Mouse (Mus musculus): Measurements from ENCODE around the gene Ripor2. TPM values are rescaled to one million over a fixed set of nuclear protein-coding genes. Genes with fewer than 3 reads are reported as not detected.

The Ripor2 gene
- total and polyA plus RNA-seq, 3 experiments = 8.6 to 10.9 (median 9.3) TPM

DNA sequence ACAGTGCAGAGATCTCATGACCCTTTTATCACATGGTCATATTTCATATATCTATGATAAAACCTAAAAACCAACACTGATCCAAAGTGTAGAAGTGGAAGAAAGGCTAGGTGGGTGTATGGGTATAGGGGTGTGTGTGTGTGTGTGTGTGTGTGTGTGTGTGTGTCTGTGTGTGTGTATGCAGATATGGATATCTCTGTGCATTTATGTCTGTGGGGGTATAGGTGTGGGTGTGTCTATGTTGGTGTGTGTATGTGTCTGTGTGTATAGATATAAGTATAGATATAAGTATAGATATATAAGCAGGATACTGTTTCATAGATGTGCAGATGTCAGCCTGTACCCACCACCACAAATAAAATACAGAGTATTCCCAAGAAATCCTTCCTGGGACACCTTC, 3.7 kb upstream of the Ripor2 start:
- no peak overlapping the region for H3K9ac ChIP-seq (ENCODE audit: insufficient read depth, low read depth)
- peaks cover 7 to 50% of the 10 kb centered on the region in 2 experiments for H3K36me3 ChIP-seq (replicated peaks in 1 of 2; ENCODE audit: control insufficient read depth in 1 of 2, insufficient read depth in 1 of 2, low read length in 1 of 2)
- peaks cover 6 to 25% of the 10 kb centered on the region in 2 experiments; a peak in 3 of 4 replicates for H3K4me1 ChIP-seq (ENCODE audit: control insufficient read depth in 1 of 2, insufficient read depth in 2 of 2)
- DNase-seq (ENCODE audit: extremely low read depth) = no peak
- H3K9me3 ChIP-seq (replicated peaks; ENCODE audit: low read length) = no peaks in the 10 kb centered on the region
- dilution Hi-C loops (cut with MboI; ENCODE audit: extremely low pct_ligation_motif_present, extremely low pct_unique_long_range_greater_than_20kb, low sequenced_read_pairs) = no loop called here
- H3K27ac ChIP-seq (ENCODE audit: insufficient read depth, low read depth) = no peak overlapping the region
- H3K4me3 ChIP-seq (replicated peaks in 1 of 3; ENCODE audit: low read depth in 2 of 3, low read length in 2 of 3, poor library complexity in 1 of 3) = no peak overlapping the region
- no peak overlapping the region for H3K4me2 ChIP-seq (ENCODE audit: insufficient read depth, low read depth, poor library complexity, severe bottlenecking)
- no peaks in the 10 kb centered on the region for H3K27me3 ChIP-seq (replicated peaks)
- TF ChIP-seq JUND (conservative IDR thresholded peaks at IDR 0.05; ENCODE audit: low read depth, low read length) (no peak), PAX5 (IDR thresholded peaks at IDR 0.05; ENCODE audit: low read length) (no peak), TBP (conservative IDR thresholded peaks at IDR 0.05; ENCODE audit: low read depth, low read length) (no peak), SIN3A (IDR thresholded peaks at IDR 0.05; ENCODE audit: low read length) (no peak), MAFK (IDR thresholded peaks at IDR 0.05; ENCODE audit: insufficient replicate concordance, low read length) (no peak), GABPA (IDR thresholded peaks at IDR 0.05; ENCODE audit: insufficient replicate concordance, low read depth, low read length) (no peak), UBTF (IDR thresholded peaks at IDR 0.05; ENCODE audit: low read depth, low read length) (no peak), ZC3H11A (IDR thresholded peaks at IDR 0.05; ENCODE audit: low read depth, low read length) (no peak), USF2 (conservative IDR thresholded peaks at IDR 0.05; ENCODE audit: low read depth, low read length) (no peak), CHD1 (IDR thresholded peaks at IDR 0.05; ENCODE audit: low read depth, low read length) (no peak), MEF2A (IDR thresholded peaks at IDR 0.05; ENCODE audit: borderline replicate concordance, low read depth, low read length) (no peak), ZNF384 (IDR thresholded peaks at IDR 0.05; ENCODE audit: low read depth, low read length) (no peak), HCFC1 (IDR thresholded peaks at IDR 0.05; ENCODE audit: low read depth, low read length) (no peak), MAX (IDR thresholded peaks at IDR 0.05; ENCODE audit: low read length) (no peak), CHD2 (IDR thresholded peaks at IDR 0.05; ENCODE audit: low read length) (no peak), BHLHE40 (IDR thresholded peaks at IDR 0.05; ENCODE audit: low read depth, low read length) (no peak), USF1 (IDR thresholded peaks at IDR 0.05; ENCODE audit: low read depth, low read length) (no peak), POLR2AphosphoS2 (IDR thresholded peaks at IDR 0.05; ENCODE audit: low read depth, low read length) (no peak), ETS1 (conservative IDR thresholded peaks at IDR 0.05; ENCODE audit: low read depth, low read length) (no peak), NRF1 (IDR thresholded peaks at IDR 0.05; ENCODE audit: low read depth, low read length) (no peak)
- H3K79me2 ChIP-seq (replicated peaks; ENCODE audit: control insufficient read depth, extremely low read depth, insufficient read depth, poor library complexity, severe bottlenecking) = no peaks in the 10 kb centered on the region; the same call in 1 of the 2 replicates
- in situ Hi-C loops (cut with MboI; ENCODE audit: low pct_ligation_motif_present, low pct_unique_long_range_greater_than_20kb, low sequenced_read_pairs) = no loop called here

GRCm38 (mm10) chr13:24580759-24581158, 1.2 kb upstream of the Ripor2 start:
- in situ Hi-C loops (cut with MboI; ENCODE audit: low pct_ligation_motif_present, low pct_unique_long_range_greater_than_20kb, low sequenced_read_pairs) (no loop called here), dilution Hi-C loops (cut with MboI; ENCODE audit: extremely low pct_ligation_motif_present, extremely low pct_unique_long_range_greater_than_20kb, low sequenced_read_pairs) (no loop called here)
- no peak for TF ChIP-seq SIN3A (IDR thresholded peaks at IDR 0.05; ENCODE audit: low read length)
- TF ChIP-seq MAZ (IDR thresholded peaks at IDR 0.05; ENCODE audit: low read depth, low read length) = no peak
- TF ChIP-seq E2F4 (IDR thresholded peaks at IDR 0.05; ENCODE audit: insufficient replicate concordance, low read depth, low read length) = no peak
- no peak for TF ChIP-seq ZKSCAN1 (IDR thresholded peaks at IDR 0.05; ENCODE audit: borderline replicate concordance, low read depth, low read length)
- no peak for TF ChIP-seq RAD21 (IDR thresholded peaks at IDR 0.05; ENCODE audit: low read depth, low read length)
- no peak for TF ChIP-seq MXI1 (IDR thresholded peaks at IDR 0.05; ENCODE audit: low read depth, low read length)
- TF ChIP-seq MYC (IDR thresholded peaks at IDR 0.05; ENCODE audit: low read depth, low read length) = no peak
- TF ChIP-seq ZNF384 (IDR thresholded peaks at IDR 0.05; ENCODE audit: low read depth, low read length) = no peak
- TF ChIP-seq GABPA (IDR thresholded peaks at IDR 0.05; ENCODE audit: insufficient replicate concordance, low read depth, low read length) = no peak
- TF ChIP-seq NELFE (IDR thresholded peaks at IDR 0.05; ENCODE audit: low read depth, low read length) = no peak
- no peak overlapping the region for H3K4me3 ChIP-seq (replicated peaks in 1 of 3; ENCODE audit: low read depth in 2 of 3, low read length in 2 of 3, poor library complexity in 1 of 3)
- H3K27me3 ChIP-seq (replicated peaks) = no peaks in the 10 kb centered on the region
- H3K9ac ChIP-seq (ENCODE audit: insufficient read depth, low read depth) = no peak overlapping the region
- H3K27ac ChIP-seq (ENCODE audit: insufficient read depth, low read depth) = no peak overlapping the region
- H3K4me2 ChIP-seq (ENCODE audit: insufficient read depth, low read depth, poor library complexity, severe bottlenecking) = no peak overlapping the region
- H3K4me1 ChIP-seq (ENCODE audit: control insufficient read depth in 1 of 2, insufficient read depth in 2 of 2) = peaks cover 6 to 28% of the 10 kb centered on the region in 2 experiments; a peak in 3 of 4 replicates
- peaks cover 7 to 47% of the 10 kb centered on the region in 2 experiments for H3K36me3 ChIP-seq (replicated peaks in 1 of 2; ENCODE audit: control insufficient read depth in 1 of 2, insufficient read depth in 1 of 2, low read length in 1 of 2)
- DNase-seq (ENCODE audit: extremely low read depth) = no peak
- H3K9me3 ChIP-seq (replicated peaks; ENCODE audit: low read length) = no peaks in the 10 kb centered on the region
- H3K79me2 ChIP-seq (replicated peaks; ENCODE audit: control insufficient read depth, extremely low read depth, insufficient read depth, poor library complexity, severe bottlenecking) = no peaks in the 10 kb centered on the region; the same call in 1 of the 2 replicates
